Mouse (Mus musculus) ES-E14 (cell line): Measurements from ENCODE around the gene Mapk10. TPM values are rescaled to one million over a fixed set of nuclear protein-coding genes. Genes with fewer than 3 reads are reported as not detected.

Source experiments
- DNase-seq: peaks from one replicate; pipeline ENCODE4 v3.0.0-alpha.2; 2013; ENCODE audit warnings: low read depth, low spot score
- H3K27ac ChIP-seq: 2 replicates; pipeline ENCODE4 v1.5.1; 2012; ENCODE audit warnings: low read depth, mild to moderate bottlenecking, low read length, moderate library complexity, mixed read lengths; ENCODE audit not compliant: poor library complexity, insufficient read depth, severe bottlenecking
- H3K36me3 ChIP-seq: 2 replicates; pipeline ENCODE4 v1.6.1; 2012; ENCODE audit warnings: mild to moderate bottlenecking, low read length, moderate library complexity, mixed read lengths; ENCODE audit not compliant: control insufficient read depth, poor library complexity, insufficient read depth, severe bottlenecking
- H3K4me1 ChIP-seq, 2 experiments: fragments of 150-350 bp in 1 of 2; sonication (generic) in 1 of 2; 2 replicates each; pipeline ENCODE4 v1.6.1; 2012; ENCODE audit warnings: low read length in 2 of 2, mild to moderate bottlenecking in 1 of 2, mixed read lengths in 1 of 2; ENCODE audit not compliant: control insufficient read depth in 2 of 2, insufficient read depth in 2 of 2, poor library complexity in 1 of 2
- H3K4me3 ChIP-seq, 2 experiments: fragments of 150-350 bp in 1 of 2; sonication (generic) in 1 of 2; 2 replicates each; pipeline ENCODE4 v1.5.1; 2012; ENCODE audit warnings: low read length in 2 of 2, low read depth in 1 of 2, mild to moderate bottlenecking in 1 of 2, mixed read lengths in 1 of 2; ENCODE audit not compliant: insufficient read depth in 1 of 2, poor library complexity in 1 of 2, severe bottlenecking in 1 of 2
- H3K9ac ChIP-seq: 2 replicates; pipeline ENCODE4 v1.6.1; 2012; ENCODE audit warnings: low read depth, mild to moderate bottlenecking, low read length, mixed read lengths; ENCODE audit not compliant: poor library complexity, insufficient read depth, severe bottlenecking
- H3K9me3 ChIP-seq: fragments of 150-350 bp; sonication (generic); 2 replicates; pipeline ENCODE4 v1.6.1; 2012; ENCODE audit warnings: low read depth, mild to moderate bottlenecking, low read length; ENCODE audit not compliant: control insufficient read depth, insufficient read depth
- CHD2 ChIP-seq: IDR thresholded peaks from 2 replicates; pipeline ENCODE4 v1.6.1; 2014; ENCODE audit warnings: mild to moderate bottlenecking, low read depth, low read length, inconsistent platforms
- HCFC1 ChIP-seq: IDR thresholded peaks from 2 replicates; pipeline ENCODE4 v1.6.1; 2012; ENCODE audit warnings: low read length, inconsistent platforms, borderline replicate concordance; ENCODE audit not compliant: insufficient read depth
- MAFK ChIP-seq: IDR thresholded peaks from 2 replicates; pipeline ENCODE4 v1.6.1; 2014; ENCODE audit warnings: mild to moderate bottlenecking, low read depth, low read length, inconsistent platforms; ENCODE audit not compliant: insufficient read depth
- ZC3H11A ChIP-seq: IDR thresholded peaks from 2 replicates; pipeline ENCODE4 v1.6.1; 2012; ENCODE audit warnings: low read depth, mild to moderate bottlenecking, inconsistent platforms, low read length, borderline replicate concordance
- ZNF384 ChIP-seq: IDR thresholded peaks from 2 replicates; pipeline ENCODE4 v1.6.1; 2012; ENCODE audit warnings: low read depth, low read length, inconsistent platforms
- in situ Hi-C, 2 experiments: fragments of 600-800 bp; cut with MboI; formaldehyde crosslinking; loops; one replicate each; pipeline ENCODE4 v1.15.1; 2025; ENCODE audit warnings: low sequenced_read_pairs in 2 of 2, inconsistent platforms in 1 of 2; ENCODE audit not compliant: unreplicated experiment in 2 of 2
- total RNA-seq: library from RNA; depleted of rRNA; stranded (reverse); fragments of 300-350 nt; gene quantifications from 2 replicates; pipeline ENCODE4 v1.2.3, GENCODE M21; 2012

Gene Mapk10
- total RNA-seq, 1 experiment, result 1.9 TPM

GRCm38 (mm10) chr5:103229321-103229720 is 18.2 kb upstream of the Mapk10 start:
- TF ChIP-seq CHD2, result no peak
- TF ChIP-seq ZC3H11A, result no peak

GRCm38 (mm10) chr5:103221997-103222396 is 10.9 kb upstream of the Mapk10 start:
- DNase-seq, result no peak
- H3K36me3 ChIP-seq, result no peaks in the 10 kb centered on the region

More at GRCm38 (mm10) chr5:103229321-103229720, 18.2 kb upstream of the Mapk10 start:
- Histone ChIP-seq H3K9me3 (no peaks in the 10 kb centered on the region), H3K27ac (no peak overlapping the region), H3K4me1 (no peaks in the 10 kb centered on the region), H3K9ac (no peak overlapping the region), H3K4me3 (no peak overlapping the region), H3K36me3 (no peaks in the 10 kb centered on the region)
- in situ Hi-C loops, result no loop called here
- no peak for DNase-seq

GRCm38 (mm10) chr5:103210644-103211043 is 490 bp downstream of the Mapk10 start:
- in situ Hi-C loops, result no loop called here
- no peak for DNase-seq
- no peaks in the 10 kb centered on the region for H3K4me1 ChIP-seq
- H3K27ac ChIP-seq, result no peak overlapping the region
- TF ChIP-seq ZC3H11A (no peak), HCFC1 (no peak), ZNF384 (no peak), CHD2 (no peak), MAFK (no peak)
- no peaks in the 10 kb centered on the region for H3K9me3 ChIP-seq
- no peak overlapping the region for H3K9ac ChIP-seq
- no peak overlapping the region for H3K4me3 ChIP-seq
- no peaks in the 10 kb centered on the region for H3K36me3 ChIP-seq

More at GRCm38 (mm10) chr5:103221997-103222396, 10.9 kb upstream of the Mapk10 start:
- Histone ChIP-seq H3K9me3 (no peaks in the 10 kb centered on the region), H3K4me3 (no peak overlapping the region), H3K27ac (no peak overlapping the region), H3K4me1 (no peaks in the 10 kb centered on the region), H3K9ac (no peak overlapping the region)
- in situ Hi-C loops, result no loop called here
- TF ChIP-seq CHD2 (no peak), MAFK (no peak), ZNF384 (no peak)

GRCm38 (mm10) chr5:103210018-103210417 is 1.1 kb downstream of the Mapk10 start:
- TF ChIP-seq ZNF384 (no peak), ZC3H11A (no peak), CHD2 (no peak), HCFC1 (no peak), MAFK (no peak)
- Histone ChIP-seq H3K4me3 (no peak overlapping the region), H3K9me3 (no peaks in the 10 kb centered on the region), H3K36me3 (no peaks in the 10 kb centered on the region), H3K4me1 (no peaks in the 10 kb centered on the region), H3K9ac (no peak overlapping the region), H3K27ac (no peak overlapping the region)
- in situ Hi-C loops, result no loop called here
- DNase-seq, result no peak

GRCm38 (mm10) chr5:103209486-103209885 is 1.6 kb downstream of the Mapk10 start:
- no peak overlapping the region for H3K4me3 ChIP-seq
- in situ Hi-C loops, result no loop called here
- DNase-seq, result no peak
- H3K9ac ChIP-seq, result no peak overlapping the region
- no peaks in the 10 kb centered on the region for H3K36me3 ChIP-seq
- H3K9me3 ChIP-seq, result no peaks in the 10 kb centered on the region
- no peaks in the 10 kb centered on the region for H3K4me1 ChIP-seq
- TF ChIP-seq MAFK (no peak), CHD2 (no peak), ZNF384 (no peak), HCFC1 (no peak), ZC3H11A (no peak)
- H3K27ac ChIP-seq, result no peak overlapping the region
